Mouse (Mus musculus): Measurements from ENCODE around the gene Rrp1. TPM values are rescaled to one million over a fixed set of nuclear protein-coding genes. Genes with fewer than 3 reads are reported as not detected.
"Not testable (repeated sequence)": the region's sequence is repeated elsewhere in the genome, so short reads cannot be mapped to it uniquely, and the experiment has no call there.

The Rrp1 gene
- total RNA-seq, 2 experiments from 2014 or later: 186 to 194 TPM

- no peak for DNase-seq
These were observed 29.3 kb downstream of the Rrp1 start for GRCm38 (mm10) chr10:78383567-78383966.

GRCm38 (mm10) chr10:78378516-78378915 lies 34.3 kb downstream of the Rrp1 start:
- DNase-seq: no peak

- no peak for DNase-seq
These were observed 39.9 kb downstream of the Rrp1 start for GRCm38 (mm10) chr10:78372681-78373668.

- no peak for DNase-seq
These were observed 41.1 kb downstream of the Rrp1 start for GRCm38 (mm10) chr10:78371746-78372145.

GRCm38 (mm10) chr10:78367586-78367985 lies 45.3 kb downstream of the Rrp1 start:
- no peak for DNase-seq

- no peak for DNase-seq
These were observed 46.0 kb downstream of the Rrp1 start for GRCm38 (mm10) chr10:78366851-78367312.

GRCm38 (mm10) chr10:78366195-78366834 lies 46.5 kb downstream of the Rrp1 start:
- DNase-seq: no peak

- DNase-seq: no peak
These were observed 47.3 kb downstream of the Rrp1 start for GRCm38 (mm10) chr10:78365555-78365954.

- DNase-seq: no peak
These were observed 48.7 kb downstream of the Rrp1 start for GRCm38 (mm10) chr10:78364106-78364505.

GRCm38 (mm10) chr10:78363366-78363765 lies 49.5 kb downstream of the Rrp1 start:
- DNase-seq: no peak

GRCm38 (mm10) chr10:78361951-78362350 lies 50.9 kb downstream of the Rrp1 start:
- peak; percentile 67 for DNase-seq

GRCm38 (mm10) chr10:78360290-78360711 lies 52.5 kb downstream of the Rrp1 start:
- DNase-seq: peak; percentile 67

GRCm38 (mm10) chr10:78358999-78359398 lies 53.8 kb downstream of the Rrp1 start:
- not testable (repeated sequence) for DNase-seq

GRCm38 (mm10) chr10:78358266-78358665 lies 54.6 kb downstream of the Rrp1 start:
- no peak for DNase-seq

GRCm38 (mm10) chr10:78357742-78358141 lies 55.1 kb downstream of the Rrp1 start:
- DNase-seq: no peak

- no peak for DNase-seq
These were observed 56.8 kb downstream of the Rrp1 start for GRCm38 (mm10) chr10:78355931-78356593.

GRCm38 (mm10) chr10:78353196-78353595 lies 59.6 kb downstream of the Rrp1 start:
- no peak for DNase-seq

GRCm38 (mm10) chr10:78352666-78353030 lies 60.2 kb downstream of the Rrp1 start:
- DNase-seq: no peak

- peak; percentile 80 for DNase-seq
These were observed 60.8 kb downstream of the Rrp1 start, which contains the start of gene Agpat3 for GRCm38 (mm10) chr10:78351887-78352665. Gene Agpat3 (minus strand): TSS chr10:78352489.

- DNase-seq: peak; percentile 27
These were observed 61.3 kb downstream of the Rrp1 start for GRCm38 (mm10) chr10:78351564-78351886.

GRCm38 (mm10) chr10:78350796-78351556 lies 61.9 kb downstream of the Rrp1 start:
- DNase-seq: peak; percentile 39
